Mouse (Mus musculus) kidney, postnatal 0 days (tissue): ENCODE measurements around the gene Gnptab. TPM values are rescaled to one million over a fixed set of nuclear protein-coding genes. Genes with fewer than 3 reads are reported as not detected.

Experiments
- ATAC-seq: fragments of 200-750 bp; cut with Nextera tagmentation; replicated peaks from 2 replicates; pipeline ENCODE4 v1.8.0; 2017; ENCODE audit warnings: low read depth, moderate number of reproducible peaks, moderate TSS enrichment, moderate library complexity; ENCODE audit not compliant: low FRiP score
- DNase-seq: peaks from one replicate; pipeline ENCODE4 v3.0.0-alpha.2; 2016; ENCODE audit warnings: low spot score
- H3K27ac ChIP-seq: fragments of 300-500 bp; sonication (generic); 2 replicates; pipeline ENCODE4 v1.5.1; 2014; ENCODE audit warnings: mild to moderate bottlenecking
- H3K27me3 ChIP-seq: fragments of 300-500 bp; sonication (generic); 2 replicates; pipeline ENCODE4 v1.6.1; 2014; ENCODE audit warnings: low read length, mixed read lengths; ENCODE audit not compliant: insufficient read depth
- H3K36me3 ChIP-seq: fragments of 300-500 bp; sonication (generic); 2 replicates; pipeline ENCODE4 v1.6.1; 2014; ENCODE audit warnings: low read length, mixed read lengths; ENCODE audit not compliant: insufficient read depth
- H3K4me1 ChIP-seq: fragments of 300-500 bp; sonication (generic); replicated peaks from 2 replicates; pipeline ENCODE4 v1.6.1; 2014; ENCODE audit warnings: antibody characterized with exemption, low read length, mixed read lengths; ENCODE audit not compliant: insufficient read depth
- H3K4me2 ChIP-seq: fragments of 300-500 bp; sonication (generic); 2 replicates; pipeline ENCODE4 v1.6.1; 2014; ENCODE audit warnings: mild to moderate bottlenecking, low read length, moderate library complexity, mixed read lengths
- H3K4me3 ChIP-seq: fragments of 300-500 bp; sonication (generic); replicated peaks from 2 replicates; pipeline ENCODE4 v1.5.1; 2014; ENCODE audit warnings: low read depth, low read length
- H3K9ac ChIP-seq: fragments of 300-500 bp; sonication (generic); 2 replicates; pipeline ENCODE4 v1.6.1; 2014; ENCODE audit warnings: low read depth, low read length
- H3K9me3 ChIP-seq: fragments of 300-500 bp; sonication (generic); replicated peaks from 2 replicates; pipeline ENCODE4 v1.6.1; 2016; ENCODE audit warnings: low read length, inconsistent platforms, mixed read lengths
- CTCF ChIP-seq: IDR thresholded peaks from 2 replicates; pipeline ENCODE4 v1.5.1; 2016; ENCODE audit warnings: antibody characterized with exemption, low read depth, mild to moderate bottlenecking, moderate library complexity
- WGBS: fragments of 180-500 bp; shearing (Covaris S2); extraction: QIAGEN DNeasy Blood & Tissue Kit; methylation state at CpG from one replicate; pipeline ENCODE4 v1.1.7; 2014; 5-methylcytosine and 5-hydroxymethylcytosine counted together
- polyA plus RNA-seq: library from polyadenylated mRNA; unstranded; fragments of >200 nt; fragmentation: Nextera tagmentation; extraction: Ambion mirVana; gene quantifications from 2 replicates; pipeline ENCODE4 v1.2.1, GENCODE M21; 2015

Gene Gnptab
- polyA plus RNA-seq: 9.0 and 10.2 TPM in 2 replicates

- H3K27ac ChIP-seq: peak within 1 kb of the TSS; percentile 44
- H3K4me3 ChIP-seq: peak within 1 kb of the TSS; percentile 72
- peak; percentile 80 for TF ChIP-seq CTCF
- H3K4me1 ChIP-seq: 0 out of 2 replicates have a peak, but pooled peaks cover 6% of the 10 kb centered on the region
- H3K9ac ChIP-seq: peak within 1 kb of the TSS; percentile 70
- ATAC-seq (peak; percentile 89), DNase-seq (peak; percentile 84)
- no peaks in the 10 kb centered on the region for H3K27me3 ChIP-seq
- peak within 1 kb of the TSS; percentile 82 for H3K4me2 ChIP-seq
- H3K9me3 ChIP-seq: no peaks in the 10 kb centered on the region
- no peaks in the 10 kb centered on the region for H3K36me3 ChIP-seq
- WGBS: under 1% methylated on average over 83 of the region's 87 CpGs
These were observed at the start of gene Gnptab, which contains the start of gene Dram1 for GRCm38 (mm10) chr10:88379013-88379885. Gene Gnptab, plus strand, starts transcription at chr10:88379132. Gene Dram1, minus strand, starts transcription at chr10:88379080.

DNA sequence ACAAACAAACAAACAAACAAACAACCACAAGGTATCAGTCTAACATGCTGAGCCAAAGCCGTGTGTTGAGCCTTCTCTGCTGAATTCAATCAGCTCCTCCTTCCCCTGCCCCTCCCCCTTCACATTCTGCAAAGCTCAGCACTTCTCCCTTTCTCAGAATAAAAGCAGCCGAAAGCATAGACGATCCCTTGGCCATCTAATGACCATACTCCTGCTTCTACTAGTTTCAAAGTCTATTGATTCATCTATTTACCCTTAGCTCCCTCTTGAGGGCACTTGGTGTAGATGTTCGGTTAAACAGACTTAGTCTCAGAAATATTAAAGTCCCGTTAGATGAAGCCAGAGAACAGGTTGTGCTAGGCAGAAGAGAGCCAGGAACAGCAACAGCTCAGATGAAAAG is 48.2 kb upstream of the Gnptab start:
- DNase-seq (peak; percentile 64), ATAC-seq (no peak)
- H3K4me3 ChIP-seq: no peak overlapping the region
- no peaks in the 10 kb centered on the region for H3K9me3 ChIP-seq
- no peaks in the 10 kb centered on the region for H3K36me3 ChIP-seq
- H3K4me2 ChIP-seq: no peak overlapping the region
- no peak overlapping the region for H3K27ac ChIP-seq
- no peaks in the 10 kb centered on the region for H3K27me3 ChIP-seq
- TF ChIP-seq CTCF: peak; percentile 69
- WGBS: 25% methylated on average over 5 of the region's 5 CpGs
- no peak overlapping the region for H3K9ac ChIP-seq
- no peaks in the 10 kb centered on the region for H3K4me1 ChIP-seq

GRCm38 (mm10) chr10:88340660-88341059 is 38.3 kb upstream of the Gnptab start:
- H3K27ac ChIP-seq: no peak overlapping the region
- H3K4me1 ChIP-seq: no peaks in the 10 kb centered on the region
- H3K4me3 ChIP-seq: no peak overlapping the region
- H3K4me2 ChIP-seq: no peak overlapping the region
- no peaks in the 10 kb centered on the region for H3K36me3 ChIP-seq
- no peaks in the 10 kb centered on the region for H3K9me3 ChIP-seq
- H3K27me3 ChIP-seq: no peaks in the 10 kb centered on the region
- WGBS: 92% methylated on average over 9 of the region's 9 CpGs
- no peak overlapping the region for H3K9ac ChIP-seq
- ATAC-seq (no peak), DNase-seq (no peak)
- TF ChIP-seq CTCF: no peak

- no peak overlapping the region for H3K4me3 ChIP-seq
- no peak overlapping the region for H3K9ac ChIP-seq
- no peaks in the 10 kb centered on the region for H3K27me3 ChIP-seq
- no peak overlapping the region for H3K4me2 ChIP-seq
- H3K27ac ChIP-seq: no peak overlapping the region
- 81% methylated on average over 6 of the region's 6 CpGs for WGBS
- H3K4me1 ChIP-seq: no peaks in the 10 kb centered on the region
- no peaks in the 10 kb centered on the region for H3K36me3 ChIP-seq
- H3K9me3 ChIP-seq: no peaks in the 10 kb centered on the region
- no peak for DNase-seq
- TF ChIP-seq CTCF: no peak
- ATAC-seq: no peak
These were observed 37.6 kb upstream of the Gnptab start for GRCm38 (mm10) chr10:88341368-88341767.

DNA sequence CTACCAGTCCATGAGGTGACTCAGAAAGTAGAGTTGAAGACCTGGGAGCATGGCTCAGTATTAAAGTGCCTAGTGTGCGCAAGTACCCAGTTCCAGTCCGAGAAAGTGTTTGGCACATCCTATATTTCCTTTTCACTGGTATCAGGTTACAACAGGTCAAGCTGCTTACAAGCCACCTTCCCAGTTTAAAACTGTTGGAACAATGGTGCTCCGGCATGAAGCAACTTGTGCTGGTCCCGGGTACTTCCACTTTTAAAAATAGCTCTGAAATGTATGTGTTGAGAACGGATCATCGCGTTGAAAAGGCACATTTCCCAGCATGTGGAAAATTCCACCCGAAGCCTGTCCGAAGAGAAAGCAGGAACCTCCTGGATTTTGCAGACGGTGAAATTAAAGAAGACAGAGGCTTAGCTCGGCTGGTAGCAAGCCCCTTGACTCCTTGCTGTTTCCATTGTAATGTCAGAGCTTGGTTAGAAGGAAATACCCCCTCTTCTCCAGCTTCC is 33.0 kb upstream of the Gnptab start:
- TF ChIP-seq CTCF: no peak
- no peak for ATAC-seq
- H3K9me3 ChIP-seq: no peaks in the 10 kb centered on the region
- H3K9ac ChIP-seq: no peak overlapping the region
- 0 out of 2 replicates have a peak overlapping the region, but pooled peaks have one; percentile 8 for H3K4me2 ChIP-seq
- peak; percentile 25 for DNase-seq
- H3K27ac ChIP-seq: peak overlapping the region; percentile 5; the same call in 1 of the 2 replicates
- no peaks in the 10 kb centered on the region for H3K36me3 ChIP-seq
- 55% methylated on average over 11 of the region's 11 CpGs for WGBS
- H3K27me3 ChIP-seq: no peaks in the 10 kb centered on the region
- no peak overlapping the region for H3K4me3 ChIP-seq
- no peaks in the 10 kb centered on the region for H3K4me1 ChIP-seq

GRCm38 (mm10) chr10:88346454-88347245 is 32.3 kb upstream of the Gnptab start:
- Histone ChIP-seq H3K27ac (peak overlapping the region; percentile 5; the same call in 1 of the 2 replicates), H3K27me3 (no peaks in the 10 kb centered on the region), H3K4me2 (no peak overlapping the region), H3K4me1 (no peaks in the 10 kb centered on the region), H3K36me3 (no peaks in the 10 kb centered on the region), H3K4me3 (no peak overlapping the region), H3K9ac (no peak overlapping the region), H3K9me3 (no peaks in the 10 kb centered on the region)
- DNase-seq (no peak), ATAC-seq (no peak)
- no peak for TF ChIP-seq CTCF
- 70% methylated on average over 12 of the region's 12 CpGs for WGBS
